ENCODE assay signal across 8 mouse cellular contexts in the genomic region with DNA sequence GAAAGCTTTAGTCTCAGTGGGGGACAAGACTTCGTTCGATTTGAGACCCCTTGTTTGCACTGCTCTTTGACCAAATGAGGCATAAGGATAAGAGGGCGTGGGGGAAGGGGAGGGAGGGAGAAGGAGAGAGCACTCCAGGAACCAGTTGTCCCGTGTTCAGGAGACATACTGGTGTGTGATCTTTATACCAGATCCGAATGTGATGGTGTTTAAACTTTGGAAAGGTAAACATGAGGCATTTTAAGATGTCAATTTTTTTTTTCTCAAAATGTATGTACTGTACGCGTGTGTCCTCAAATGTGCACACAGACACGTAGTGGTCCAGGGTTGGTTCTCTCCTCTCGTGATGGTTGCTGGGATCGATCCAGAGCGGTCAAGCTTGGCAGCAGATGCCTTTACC. TPM values are rescaled to one million over a fixed set of nuclear protein-coding genes. Genes with fewer than 3 reads are reported as not detected.
A peak's percentile ranks its signal among the peaks of the same experiment; 100 is the strongest.
DNase-seq lines count a peak whose midpoint lies in the region; ATAC-seq lines count a peak whose summit lies in the region.

No protein-coding gene starts in this region.

- no peak overlapping the region for H3K9ac ChIP-seq in forebrain, embryonic 12.5 days
- H3K9ac ChIP-seq in forebrain, embryonic 16.5 days (replicated peaks; ENCODE audit: low read depth, low read length), result no peak overlapping the region
- 0 out of 2 replicates have a peak overlapping the region, but pooled peaks have one; percentile 74 for H3K9ac ChIP-seq in lung, embryonic 15.5 days
- H3K9ac ChIP-seq in limb, embryonic 12.5 days (replicated peaks), result no peak overlapping the region
- H3K9ac ChIP-seq in neural tube, embryonic 14.5 days (replicated peaks; ENCODE audit: low read depth, low read length), result no peak overlapping the region

- intact Hi-C loops in left cerebral cortex, postnatal 25 days (cut with DNase I), result no loop called here

- no peaks in the 10 kb centered on the region for H3K36me3 ChIP-seq in forebrain, embryonic 12.5 days (replicated peaks)
- H3K36me3 ChIP-seq in forebrain, embryonic 16.5 days (ENCODE audit: control insufficient read depth, insufficient read depth), result no peaks in the 10 kb centered on the region
- no peaks in the 10 kb centered on the region for H3K36me3 ChIP-seq in lung, embryonic 15.5 days
- H3K36me3 ChIP-seq in limb, embryonic 12.5 days, result no peaks in the 10 kb centered on the region
- H3K36me3 ChIP-seq in neural tube, embryonic 14.5 days (ENCODE audit: control insufficient read depth, insufficient read depth, low read length), result no peaks in the 10 kb centered on the region

- H3K4me3 ChIP-seq in forebrain, embryonic 12.5 days (replicated peaks), result no peak overlapping the region
- no peak overlapping the region for H3K4me3 ChIP-seq in forebrain, embryonic 16.5 days (replicated peaks; ENCODE audit: low read length)
- H3K4me3 ChIP-seq in lung, embryonic 15.5 days, result peak overlapping the region; percentile 63
- peak overlapping the region; percentile 46; the same call in 1 of the 2 replicates for H3K4me3 ChIP-seq in limb, embryonic 12.5 days (replicated peaks)
- no peak overlapping the region for H3K4me3 ChIP-seq in neural tube, embryonic 14.5 days (ENCODE audit: low read depth, low read length)

- 64% methylated on average over 11 of the region's 11 CpGs for WGBS in forebrain, embryonic 12.5 days
- WGBS in forebrain, embryonic 16.5 days, result 72% methylated on average over 11 of the region's 11 CpGs
- WGBS in lung, embryonic 15.5 days, result 59% methylated on average over 11 of the region's 11 CpGs
- 62% methylated on average over 11 of the region's 11 CpGs for WGBS in limb, embryonic 12.5 days
- WGBS in neural tube, embryonic 14.5 days, result 70% methylated on average over 11 of the region's 11 CpGs

- peaks cover 36% of the 10 kb centered on the region for H3K27me3 ChIP-seq in forebrain, embryonic 12.5 days
- no peaks in the 10 kb centered on the region for H3K27me3 ChIP-seq in forebrain, embryonic 16.5 days (replicated peaks; ENCODE audit: control insufficient read depth, insufficient read depth, low read length)
- no peaks in the 10 kb centered on the region for H3K27me3 ChIP-seq in lung, embryonic 15.5 days
- peaks cover 5% of the 10 kb centered on the region for H3K27me3 ChIP-seq in limb, embryonic 12.5 days
- no peaks in the 10 kb centered on the region for H3K27me3 ChIP-seq in neural tube, embryonic 14.5 days (ENCODE audit: control insufficient read depth, insufficient read depth, low read length)

- ATAC-seq in forebrain, embryonic 12.5 days (ENCODE audit: low FRiP score), result no peak
- no peak for ATAC-seq in forebrain, embryonic 16.5 days
- no peak for ATAC-seq in lung, embryonic 15.5 days (ENCODE audit: borderline replicate concordance, extremely low read depth, low FRiP score, low TSS enrichment)
- no peak for ATAC-seq in limb, embryonic 12.5 days (ENCODE audit: insufficient number of reproducible peaks, insufficient read depth, low FRiP score, low TSS enrichment, low read depth)
- no peak for ATAC-seq in neural tube, embryonic 14.5 days (ENCODE audit: low read depth)
- no peak for ATAC-seq in frontal cortex, adult (ENCODE audit: low TSS enrichment)

- peaks cover 24% of the 10 kb centered on the region for H3K4me1 ChIP-seq in forebrain, embryonic 12.5 days
- H3K4me1 ChIP-seq in forebrain, embryonic 16.5 days (replicated peaks; ENCODE audit: control insufficient read depth, insufficient read depth, low read length), result peaks cover 8% of the 10 kb centered on the region
- peaks cover 52% of the 10 kb centered on the region for H3K4me1 ChIP-seq in lung, embryonic 15.5 days
- peaks cover 12% of the 10 kb centered on the region; the same call in 1 of the 2 replicates for H3K4me1 ChIP-seq in limb, embryonic 12.5 days (replicated peaks)
- H3K4me1 ChIP-seq in neural tube, embryonic 14.5 days (ENCODE audit: control insufficient read depth, insufficient read depth, low read length), result peaks cover 3% of the 10 kb centered on the region; the same call in 1 of the 2 replicates

- no peak overlapping the region for H3K27ac ChIP-seq in forebrain, embryonic 12.5 days
- H3K27ac ChIP-seq in forebrain, embryonic 16.5 days (ENCODE audit: low read length), result no peak overlapping the region
- H3K27ac ChIP-seq in lung, embryonic 15.5 days, result peak overlapping the region; percentile 84
- H3K27ac ChIP-seq in limb, embryonic 12.5 days, result no peak overlapping the region
- no peak overlapping the region for H3K27ac ChIP-seq in neural tube, embryonic 14.5 days (ENCODE audit: low read depth, low read length)

- no peaks in the 10 kb centered on the region for H3K9me3 ChIP-seq in forebrain, embryonic 12.5 days
- H3K9me3 ChIP-seq in forebrain, embryonic 16.5 days (ENCODE audit: control insufficient read depth, low read length), result no peaks in the 10 kb centered on the region
- no peaks in the 10 kb centered on the region for H3K9me3 ChIP-seq in lung, embryonic 15.5 days
- no peaks in the 10 kb centered on the region for H3K9me3 ChIP-seq in limb, embryonic 12.5 days
- no peaks in the 10 kb centered on the region for H3K9me3 ChIP-seq in neural tube, embryonic 14.5 days (ENCODE audit: control insufficient read depth, low read length)

- H3K4me2 ChIP-seq in forebrain, embryonic 12.5 days, result peak overlapping the region; percentile 89; the same call in 1 of the 2 replicates
- no peak overlapping the region for H3K4me2 ChIP-seq in forebrain, embryonic 16.5 days (ENCODE audit: low read length)
- H3K4me2 ChIP-seq in lung, embryonic 15.5 days, result peak overlapping the region; percentile 95
- H3K4me2 ChIP-seq in limb, embryonic 12.5 days, result peak overlapping the region; percentile 90
- H3K4me2 ChIP-seq in neural tube, embryonic 14.5 days (ENCODE audit: low read depth, low read length), result peak overlapping the region; percentile 77; the same call in 1 of the 2 replicates

- DNase-seq in lung, postnatal 10 days, result no peak
- no peak for DNase-seq in left cerebral cortex, postnatal 25 days (ENCODE audit: low spot score in 2 of 2)

RNA-seq across cellular contexts. Expression of a gene that starts 3.1 kb away (rescaled TPM):
- 4.9 and 5.7 TPM in 2 replicates for polyA plus RNA-seq in forebrain, embryonic 12.5 days (2016; fragmentation: Nextera tagmentation; extraction: Ambion mirVana)
- 5.1 and 7.0 TPM in 2 replicates for polyA plus RNA-seq in forebrain, embryonic 16.5 days (2015; fragmentation: Nextera tagmentation; extraction: Ambion mirVana)
- 58.7 and 65.4 TPM in 2 replicates for polyA plus RNA-seq in lung, embryonic 15.5 days (2015; fragmentation: Nextera tagmentation; extraction: Ambion mirVana)
- 8.9 and 9.8 TPM in 2 replicates for polyA plus RNA-seq in limb, embryonic 12.5 days (2016; fragmentation: Nextera tagmentation; extraction: Ambion mirVana)
- 8.1 and 9.2 TPM in 2 replicates for polyA plus RNA-seq in neural tube, embryonic 14.5 days (2014; fragmentation: Nextera tagmentation; extraction: Ambion mirVana)
- 1 to 10 TPM; 2.2 to 3.1 TPM for total RNA-seq in left cerebral cortex, postnatal 25 days (2021)

Comparison
In these comparisons a context has a peak if more than half of its experiments do, and no peak if none do; other contexts are left out.
1. H3K4me3 ChIP-seq: peak in lung, embryonic 15.5 days (single experiment) and limb, embryonic 12.5 days (single experiment); none in forebrain, embryonic 12.5 days (single experiment), forebrain, embryonic 16.5 days (single experiment) and neural tube, embryonic 14.5 days (single experiment).